In the genomic region with DNA sequence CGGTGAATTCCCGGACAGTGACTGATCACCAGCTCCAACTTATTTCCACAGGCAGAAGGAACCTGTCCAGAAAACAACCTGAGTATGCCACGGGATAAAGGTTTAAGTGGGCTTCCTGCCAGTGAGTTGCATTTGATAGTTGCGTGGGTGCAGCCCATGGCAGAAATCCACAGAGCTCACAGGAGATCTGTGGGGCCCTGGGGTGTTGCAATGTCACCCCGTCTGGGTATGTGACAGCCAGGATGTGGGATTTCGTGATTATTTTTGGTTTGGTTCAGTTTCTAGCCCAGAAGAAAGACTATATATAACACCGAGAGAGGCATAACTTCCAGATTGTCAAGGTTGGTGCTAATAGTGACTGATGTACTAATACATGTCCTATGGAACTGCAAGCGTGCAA, we compare ENCODE assay signal across 21 mouse cellular contexts.
DNase-seq lines count a peak whose midpoint lies in the region; ATAC-seq and TF ChIP-seq lines count a peak whose summit lies in the region.
"Had no signal": no experiment of that assay in that cellular context is flagged by ENCODE, and none has a peak within 500 bp of the region (broad histone marks: within the 10 kb centered on the region; RNA-seq: fewer than 3 reads in every experiment).

No protein-coding gene starts in this region.

- peaks cover 2 to 13% of the 10 kb centered on the region in 2 experiments; a peak in 3 of 4 replicates for H3K4me1 ChIP-seq in CH12.LX (ENCODE audit: control insufficient read depth in 1 of 2, insufficient read depth in 2 of 2)
- H3K4me1 ChIP-seq: embryonic facial prominence, embryonic 12.5 days; intestine, embryonic 15.5 days; kidney, embryonic 15.5 days; limb, embryonic 10.5 days had no signal

- dilution Hi-C loops in CH12.LX (cut with MboI; ENCODE audit: extremely low pct_ligation_motif_present, extremely low pct_unique_long_range_greater_than_20kb, low sequenced_read_pairs) = no loop called here

- H3K27ac ChIP-seq in CH12.LX (ENCODE audit: insufficient read depth, low read depth) = no peak overlapping the region
- H3K27ac ChIP-seq: embryonic facial prominence, embryonic 12.5 days; hindbrain, embryonic 14.5 days; intestine, embryonic 15.5 days; kidney, embryonic 15.5 days; limb, embryonic 10.5 days; midbrain, embryonic 15.5 days had no signal

- TF ChIP-seq RAD21 in CH12.LX (IDR thresholded peaks at IDR 0.05; ENCODE audit: low read depth, low read length) = no peak

- no peak overlapping the region for H3K4me2 ChIP-seq in CH12.LX (ENCODE audit: insufficient read depth, low read depth, poor library complexity, severe bottlenecking)
- H3K4me2 ChIP-seq: embryonic facial prominence, embryonic 12.5 days; heart, embryonic 11.5 days; hindbrain, embryonic 14.5 days; intestine, embryonic 15.5 days; kidney, embryonic 15.5 days; liver, embryonic 11.5 days; lung, embryonic 14.5 days; midbrain, embryonic 15.5 days had no signal

- 0 out of 2 replicates have a peak, but pooled peaks have one; percentile 7 for TF ChIP-seq EP300 in CH12.LX (IDR thresholded peaks at IDR 0.05; ENCODE audit: low read length)

- no peaks in the 10 kb centered on the region for H3K9me3 ChIP-seq in CH12.LX (replicated peaks; ENCODE audit: low read length)
- H3K9me3 ChIP-seq: embryonic facial prominence, embryonic 12.5 days; intestine, embryonic 15.5 days; kidney, embryonic 15.5 days; limb, embryonic 10.5 days; midbrain, embryonic 15.5 days had no signal

- in situ Hi-C loops in CH12.LX (cut with MboI; ENCODE audit: low pct_ligation_motif_present, low pct_unique_long_range_greater_than_20kb, low sequenced_read_pairs) = no loop called here

- H3K4me3 ChIP-seq in CH12.LX (replicated peaks in 1 of 3; ENCODE audit: low read depth in 2 of 3, low read length in 2 of 3, poor library complexity in 1 of 3) = no peak overlapping the region
- H3K4me3 ChIP-seq: embryonic facial prominence, embryonic 12.5 days; intestine, embryonic 15.5 days; kidney, embryonic 15.5 days; limb, embryonic 10.5 days; midbrain, embryonic 15.5 days had no signal

- TF ChIP-seq CTCF in CH12.LX (conservative IDR thresholded peaks at IDR 0.05 in 1 of 2, IDR thresholded peaks at IDR 0.05 in 1 of 2; ENCODE audit: low read depth in 2 of 2, low read length in 2 of 2) = no peak

- no peak overlapping the region for H3K9ac ChIP-seq in CH12.LX (ENCODE audit: insufficient read depth, low read depth)
- H3K9ac ChIP-seq: embryonic facial prominence, embryonic 12.5 days; hindbrain, embryonic 14.5 days; intestine, embryonic 15.5 days; kidney, embryonic 15.5 days; lung, embryonic 14.5 days; midbrain, embryonic 15.5 days had no signal

- H3K79me2 ChIP-seq in CH12.LX (replicated peaks; ENCODE audit: control insufficient read depth, extremely low read depth, insufficient read depth, poor library complexity, severe bottlenecking) = no peaks in the 10 kb centered on the region

- H3K36me3 ChIP-seq in CH12.LX (replicated peaks in 1 of 2; ENCODE audit: control insufficient read depth in 1 of 2, insufficient read depth in 1 of 2, low read length in 1 of 2) = no peaks in the 10 kb centered on the region
- H3K36me3 ChIP-seq: embryonic facial prominence, embryonic 12.5 days; intestine, embryonic 15.5 days; kidney, embryonic 15.5 days; limb, embryonic 10.5 days; midbrain, embryonic 15.5 days had no signal

- DNase-seq in frontal cortex, postnatal 14 days (ENCODE audit: low spot score in 2 of 2) = no peak
- no peak for DNase-seq in CH12.LX (ENCODE audit: extremely low read depth)
- peak; percentile 46 to 61 for DNase-seq in right cerebral cortex, postnatal 10 days (ENCODE audit: low spot score in 2 of 2)
- no peak for DNase-seq in testis, postnatal 14 days (ENCODE audit: low spot score)
- DNase-seq in adrenal gland, postnatal 36 days = no peak
- DNase-seq in thymus, postnatal 4 days = no peak
- DNase-seq: cerebellum, adult 11 months; gastrocnemius, postnatal 25 days; heart, postnatal 14 days; lung, embryonic 14.5 days; lung, postnatal 4 days had no signal

- H3K27me3 ChIP-seq in CH12.LX (replicated peaks) = no peaks in the 10 kb centered on the region
- H3K27me3 ChIP-seq: embryonic facial prominence, embryonic 12.5 days; intestine, embryonic 15.5 days; kidney, embryonic 15.5 days; midbrain, embryonic 15.5 days had no signal

- TF ChIP-seq POLR2A in CH12.LX (IDR thresholded peaks at IDR 0.05; ENCODE audit: low read depth, low read length) = no peak

- peak; percentile 57 for ATAC-seq in frontal cortex, adult (ENCODE audit: low TSS enrichment)
- ATAC-seq in granulocyte monocyte progenitor cell, adult 5-6 weeks (replicated peaks; ENCODE audit: poor library complexity, severe bottlenecking) = peak; percentile 85
- ATAC-seq: intestine, embryonic 15.5 days; midbrain, embryonic 15.5 days had no signal

TF ChIP-seq in CH12.LX, 34 proteins besides CTCF, POLR2A, EP300 and RAD21:
- TF ChIP-seq MEF2A (IDR thresholded peaks at IDR 0.05; ENCODE audit: borderline replicate concordance, low read depth, low read length) = no peak
- no peak for TF ChIP-seq USF2 (conservative IDR thresholded peaks at IDR 0.05; ENCODE audit: low read depth, low read length)
- TF ChIP-seq ELF1 (IDR thresholded peaks at IDR 0.05; ENCODE audit: low read depth, low read length) = no peak
- TF ChIP-seq GABPA (IDR thresholded peaks at IDR 0.05; ENCODE audit: insufficient replicate concordance, low read depth, low read length) = no peak
- no peak for TF ChIP-seq MAX (IDR thresholded peaks at IDR 0.05; ENCODE audit: low read length)
- TF ChIP-seq CHD2 (IDR thresholded peaks at IDR 0.05; ENCODE audit: low read length) = no peak
- no peak for TF ChIP-seq POLR2AphosphoS2 (IDR thresholded peaks at IDR 0.05; ENCODE audit: low read depth, low read length)
- no peak for TF ChIP-seq ZKSCAN1 (IDR thresholded peaks at IDR 0.05; ENCODE audit: borderline replicate concordance, low read depth, low read length)
- TF ChIP-seq KAT2A (IDR thresholded peaks at IDR 0.05; ENCODE audit: insufficient replicate concordance, low read length) = no peak

Comparison
In these comparisons a context has a peak if more than half of its experiments do, and no peak if none do; other contexts are left out.
1. DNase-seq: peak in right cerebral cortex, postnatal 10 days (2 of 2); none in frontal cortex, postnatal 14 days (0 of 2), CH12.LX (single experiment), testis, postnatal 14 days (single experiment), adrenal gland, postnatal 36 days (0 of 2) and thymus, postnatal 4 days (single experiment).